Mouse (Mus musculus) v-Abl transformed pro-B cells (cell line): ENCODE data around the gene Hrh2.

Experiments
- in situ Hi-C, 2 experiments: fragments of 400-800 bp; cut with MboI; formaldehyde crosslinking; loops; one replicate each; pipeline ENCODE4 v1.15.1; 2025; ENCODE audit not compliant: unreplicated experiment in 2 of 2

Hrh2 gene

GRCm38 (mm10) chr13:54257580-54258223 is 65.8 kb downstream of the Hrh2 start:
- in situ Hi-C loops: loop anchor here in 1 of 2 experiments (10.0 kb wide), 1 partner anchor 47 kb away; no protein-coding TSS in a partner anchor

GRCm38 (mm10) chr13:54258231-54258743 is 66.4 kb downstream of the Hrh2 start:
- in situ Hi-C loops: loop anchor here in 1 of 2 experiments (10.0 kb wide), 1 partner anchor 47 kb away; no protein-coding TSS in a partner anchor

- in situ Hi-C loops: no loop called here
These were observed 68.4 kb downstream of the Hrh2 start for GRCm38 (mm10) chr13:54260318-54260717.

- in situ Hi-C loops: no loop called here
These were observed 71.0 kb downstream of the Hrh2 start for GRCm38 (mm10) chr13:54262741-54263510.

GRCm38 (mm10) chr13:54263641-54264040 is 71.7 kb downstream of the Hrh2 start:
- in situ Hi-C loops: no loop called here

- in situ Hi-C loops: no loop called here
These were observed 74.5 kb downstream of the Hrh2 start for GRCm38 (mm10) chr13:54266472-54266871.

GRCm38 (mm10) chr13:54269087-54269486 is 77.2 kb downstream of the Hrh2 start:
- in situ Hi-C loops: no loop called here

GRCm38 (mm10) chr13:54269628-54270027 is 77.7 kb downstream of the Hrh2 start:
- in situ Hi-C loops: no loop called here

GRCm38 (mm10) chr13:54272076-54272475 is 80.1 kb downstream of the Hrh2 start:
- in situ Hi-C loops: no loop called here

- in situ Hi-C loops: no loop called here
These were observed 85.5 kb downstream of the Hrh2 start for GRCm38 (mm10) chr13:54277406-54277805.

GRCm38 (mm10) chr13:54280366-54280765 is 88.4 kb downstream of the Hrh2 start:
- in situ Hi-C loops: no loop called here

- in situ Hi-C loops: no loop called here
These were observed 89.2 kb downstream of the Hrh2 start for GRCm38 (mm10) chr13:54281149-54281548.

GRCm38 (mm10) chr13:54281623-54282022 is 89.7 kb downstream of the Hrh2 start:
- in situ Hi-C loops: no loop called here

- in situ Hi-C loops: no loop called here
These were observed 90.4 kb downstream of the Hrh2 start for GRCm38 (mm10) chr13:54282149-54282860.

GRCm38 (mm10) chr13:54282861-54283206 is 90.9 kb downstream of the Hrh2 start:
- in situ Hi-C loops: no loop called here
